Mouse (Mus musculus): ENCODE measurements around the gene Gna15. TPM values are rescaled to one million over a fixed set of nuclear protein-coding genes. Genes with fewer than 3 reads are reported as not detected.

Gene Gna15
- polyA plus RNA-seq, 1 experiment from 2014 or later: 4.4 TPM

GRCm38 (mm10) chr10:81507691-81508489 is 16.1 kb downstream of the Gna15 start:
- peaks cover 5% of the 10 kb centered on the region; the same call in 1 of the 2 replicates for H3K27me3 ChIP-seq (ENCODE audit: insufficient read depth, low read length)
- H3K27ac ChIP-seq (ENCODE audit: low read depth): no peak overlapping the region
- WGBS (ENCODE audit: insufficient replicate concordance): 67% methylated on average over 13 of the region's 13 CpGs
- ATAC-seq: no peak
- H3K4me2 ChIP-seq (ENCODE audit: low read depth, low read length): no peak overlapping the region
- no peak overlapping the region for H3K9ac ChIP-seq (replicated peaks)
- no peaks in the 10 kb centered on the region for H3K9me3 ChIP-seq (ENCODE audit: low read length)
- no peak overlapping the region for H3K4me3 ChIP-seq (ENCODE audit: low read depth, low read length)
- peaks cover 1% of the 10 kb centered on the region for H3K4me1 ChIP-seq (ENCODE audit: insufficient read depth)
- no peak for TF ChIP-seq EP300 (IDR thresholded peaks at IDR 0.05; ENCODE audit: low read depth)
- TF ChIP-seq CTCF (IDR thresholded peaks at IDR 0.05; ENCODE audit: low read depth): no peak
- H3K36me3 ChIP-seq (replicated peaks; ENCODE audit: insufficient read depth, low read length): peaks cover 6% of the 10 kb centered on the region
- DNase-seq: no peak

DNA sequence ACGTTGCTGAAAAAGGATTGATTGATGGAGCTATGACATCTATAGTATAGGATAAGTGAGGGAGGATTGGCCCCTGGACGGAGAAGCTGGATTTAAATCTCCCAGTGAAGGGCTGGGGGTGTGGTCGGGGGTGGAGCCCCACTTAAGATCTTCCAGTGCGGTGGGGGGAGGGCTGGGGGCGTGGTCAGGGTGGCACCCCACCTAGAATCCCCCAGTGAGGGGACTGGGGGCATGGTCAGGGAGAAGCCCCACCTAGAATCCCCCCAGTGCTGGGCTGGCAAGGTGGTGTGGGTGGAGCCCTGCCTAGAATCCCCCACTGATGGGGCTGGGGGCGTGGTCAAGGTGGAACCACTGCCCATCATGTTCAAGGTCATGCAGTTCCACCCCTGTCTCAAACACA is 16.9 kb downstream of the Gna15 start:
- 52% methylated on average over 6 of the region's 6 CpGs for WGBS (ENCODE audit: insufficient replicate concordance)
- H3K4me2 ChIP-seq (ENCODE audit: low read depth, low read length): no peak overlapping the region
- peaks cover 7% of the 10 kb centered on the region for H3K4me1 ChIP-seq (ENCODE audit: insufficient read depth)
- no peak overlapping the region for H3K9ac ChIP-seq (replicated peaks)
- H3K36me3 ChIP-seq (replicated peaks; ENCODE audit: insufficient read depth, low read length): peaks cover 6% of the 10 kb centered on the region
- DNase-seq (no peak), ATAC-seq (no peak)
- TF ChIP-seq CTCF (IDR thresholded peaks at IDR 0.05; ENCODE audit: low read depth) (no peak), EP300 (IDR thresholded peaks at IDR 0.05; ENCODE audit: low read depth) (no peak)
- no peaks in the 10 kb centered on the region for H3K27me3 ChIP-seq (ENCODE audit: insufficient read depth, low read length)
- H3K27ac ChIP-seq (ENCODE audit: low read depth): no peak overlapping the region
- no peak overlapping the region for H3K4me3 ChIP-seq (ENCODE audit: low read depth, low read length)
- no peaks in the 10 kb centered on the region for H3K9me3 ChIP-seq (ENCODE audit: low read length)

- no peak for ATAC-seq
- 75% methylated on average over 15 of the region's 15 CpGs for WGBS (ENCODE audit: insufficient replicate concordance)
These were observed 18.9 kb downstream of the Gna15 start for GRCm38 (mm10) chr10:81505016-81505664.

GRCm38 (mm10) chr10:81502658-81503057 is 21.4 kb downstream of the Gna15 start:
- Histone ChIP-seq H3K4me1 (ENCODE audit: insufficient read depth) (peaks cover 12% of the 10 kb centered on the region), H3K4me3 (ENCODE audit: low read depth, low read length) (peak overlapping the region; percentile 30), H3K36me3 (replicated peaks; ENCODE audit: insufficient read depth, low read length) (no peaks in the 10 kb centered on the region), H3K27ac (ENCODE audit: low read depth) (no peak overlapping the region), H3K27me3 (ENCODE audit: insufficient read depth, low read length) (no peaks in the 10 kb centered on the region), H3K9me3 (ENCODE audit: low read length) (no peaks in the 10 kb centered on the region), H3K9ac (replicated peaks) (no peak overlapping the region), H3K4me2 (ENCODE audit: low read depth, low read length) (peak overlapping the region; percentile 72)
- ATAC-seq: peak; percentile 55; the same call in 1 of the 2 replicates
- WGBS (ENCODE audit: insufficient replicate concordance): 16% methylated on average over 36 of the region's 36 CpGs
- DNase-seq: peak; percentile 92
- TF ChIP-seq CTCF (IDR thresholded peaks at IDR 0.05; ENCODE audit: low read depth): peak; percentile 100
- no peak for TF ChIP-seq EP300 (IDR thresholded peaks at IDR 0.05; ENCODE audit: low read depth)

More at GRCm38 (mm10) chr10:81505016-81505664, 18.9 kb downstream of the Gna15 start:
- Histone ChIP-seq H3K27me3 (ENCODE audit: insufficient read depth, low read length) (no peaks in the 10 kb centered on the region), H3K4me3 (ENCODE audit: low read depth, low read length) (no peak overlapping the region), H3K27ac (ENCODE audit: low read depth) (no peak overlapping the region), H3K9me3 (ENCODE audit: low read length) (no peaks in the 10 kb centered on the region), H3K4me1 (ENCODE audit: insufficient read depth) (peaks cover 9% of the 10 kb centered on the region), H3K4me2 (ENCODE audit: low read depth, low read length) (no peak overlapping the region), H3K36me3 (replicated peaks; ENCODE audit: insufficient read depth, low read length) (peaks cover 6% of the 10 kb centered on the region), H3K9ac (replicated peaks) (no peak overlapping the region)
- DNase-seq: no peak
- TF ChIP-seq EP300 (IDR thresholded peaks at IDR 0.05; ENCODE audit: low read depth): no peak

GRCm38 (mm10) chr10:81501863-81502262 is 22.2 kb downstream of the Gna15 start:
- TF ChIP-seq EP300 (IDR thresholded peaks at IDR 0.05; ENCODE audit: low read depth) (no peak), CTCF (IDR thresholded peaks at IDR 0.05; ENCODE audit: low read depth) (no peak)
- DNase-seq: no peak
- Histone ChIP-seq H3K27me3 (ENCODE audit: insufficient read depth, low read length) (no peaks in the 10 kb centered on the region), H3K9me3 (ENCODE audit: low read length) (no peaks in the 10 kb centered on the region), H3K4me3 (ENCODE audit: low read depth, low read length) (no peak overlapping the region), H3K27ac (ENCODE audit: low read depth) (no peak overlapping the region), H3K4me1 (ENCODE audit: insufficient read depth) (peaks cover 17% of the 10 kb centered on the region), H3K4me2 (ENCODE audit: low read depth, low read length) (no peak overlapping the region), H3K36me3 (replicated peaks; ENCODE audit: insufficient read depth, low read length) (no peaks in the 10 kb centered on the region), H3K9ac (replicated peaks) (no peak overlapping the region)
- no peak for ATAC-seq
- WGBS (ENCODE audit: insufficient replicate concordance): 72% methylated on average over 5 of the region's 5 CpGs

GRCm38 (mm10) chr10:81500032-81500431 is 24.0 kb downstream of the Gna15 start, which contains the start of gene S1pr4:
TSS of gene S1pr4 (minus strand) at chr10:81500132.
- H3K4me3 ChIP-seq (ENCODE audit: low read depth, low read length): peak within 1 kb of the TSS; percentile 74
- DNase-seq: no peak
- H3K9ac ChIP-seq (replicated peaks): peak within 1 kb of the TSS; percentile 71
- H3K9me3 ChIP-seq (ENCODE audit: low read length): no peaks in the 10 kb centered on the region
- TF ChIP-seq EP300 (IDR thresholded peaks at IDR 0.05; ENCODE audit: low read depth) (no peak), CTCF (IDR thresholded peaks at IDR 0.05; ENCODE audit: low read depth) (no peak)
- ATAC-seq: no peak
- peaks cover 23% of the 10 kb centered on the region for H3K4me1 ChIP-seq (ENCODE audit: insufficient read depth)
- peak within 1 kb of the TSS; percentile 74 for H3K4me2 ChIP-seq (ENCODE audit: low read depth, low read length)
- peak within 1 kb of the TSS; percentile 80 for H3K27ac ChIP-seq (ENCODE audit: low read depth)
- 74% methylated on average over 2 of the region's 3 CpGs for WGBS (ENCODE audit: insufficient replicate concordance)
- no peaks in the 10 kb centered on the region for H3K27me3 ChIP-seq (ENCODE audit: insufficient read depth, low read length)
- H3K36me3 ChIP-seq (replicated peaks; ENCODE audit: insufficient read depth, low read length): no peaks in the 10 kb centered on the region

All from liver, postnatal 0 days (tissue).